In genomic region chr3:52610466-52610865, GRCm38 (mm10) we compare ENCODE assay signal across 19 mouse cellular contexts.
"Had no signal": no experiment of that assay in that cellular context is flagged by ENCODE, and none has a peak within 500 bp of the region (broad histone marks: within the 10 kb centered on the region; RNA-seq: fewer than 3 reads in every experiment).

No protein-coding gene starts in this region.

- DNase-seq: kidney, adult 11 months; kidney, adult 8-10 months; kidney, postnatal 10 days; kidney, postnatal 36 days; liver; lung, adult 18-20 months; lung, postnatal 10 days; lung, postnatal 36 days had no signal

- H3K36me3 ChIP-seq: intestine, embryonic 15.5 days; kidney, embryonic 15.5 days; limb, embryonic 10.5 days; limb, embryonic 13.5 days; liver, embryonic 12.5 days; liver, embryonic 15.5 days; lung, embryonic 15.5 days; midbrain, embryonic 10.5 days; midbrain, embryonic 13.5 days had no signal

- H3K4me1 ChIP-seq: intestine, embryonic 15.5 days; kidney, embryonic 15.5 days; liver, embryonic 12.5 days; liver, embryonic 15.5 days; lung, embryonic 15.5 days; megakaryocyte, embryonic 14.5 days had no signal

- H3K9me3 ChIP-seq: intestine, embryonic 15.5 days; kidney, embryonic 15.5 days; limb, embryonic 10.5 days; limb, embryonic 13.5 days; liver, embryonic 12.5 days; liver, embryonic 15.5 days; lung, embryonic 15.5 days; midbrain, embryonic 10.5 days; midbrain, embryonic 13.5 days had no signal

- H3K27ac ChIP-seq: intestine, embryonic 15.5 days; kidney, embryonic 15.5 days; limb, embryonic 10.5 days; limb, embryonic 13.5 days; liver, embryonic 12.5 days; liver, embryonic 15.5 days; lung, embryonic 15.5 days; midbrain, embryonic 10.5 days; midbrain, embryonic 13.5 days had no signal

- H3K4me3 ChIP-seq: intestine, embryonic 15.5 days; kidney, embryonic 15.5 days; limb, embryonic 10.5 days; limb, embryonic 13.5 days; liver, embryonic 12.5 days; liver, embryonic 15.5 days; lung, embryonic 15.5 days; megakaryocyte, embryonic 14.5 days; midbrain, embryonic 10.5 days; midbrain, embryonic 13.5 days; myocyte had no signal

- H3K27me3 ChIP-seq: intestine, embryonic 15.5 days; kidney, embryonic 15.5 days; limb, embryonic 13.5 days; liver, embryonic 12.5 days; liver, embryonic 15.5 days; lung, embryonic 15.5 days; midbrain, embryonic 13.5 days had no signal
